Mouse (Mus musculus) urinary bladder, postnatal 14 days (tissue): ENCODE results near the gene Nacc2.

Experiments used
- DNase-seq: peaks from one replicate; pipeline ENCODE4 v3.0.0; 2021; ENCODE audit warnings: low spot score

Nacc2 gene

DNA sequence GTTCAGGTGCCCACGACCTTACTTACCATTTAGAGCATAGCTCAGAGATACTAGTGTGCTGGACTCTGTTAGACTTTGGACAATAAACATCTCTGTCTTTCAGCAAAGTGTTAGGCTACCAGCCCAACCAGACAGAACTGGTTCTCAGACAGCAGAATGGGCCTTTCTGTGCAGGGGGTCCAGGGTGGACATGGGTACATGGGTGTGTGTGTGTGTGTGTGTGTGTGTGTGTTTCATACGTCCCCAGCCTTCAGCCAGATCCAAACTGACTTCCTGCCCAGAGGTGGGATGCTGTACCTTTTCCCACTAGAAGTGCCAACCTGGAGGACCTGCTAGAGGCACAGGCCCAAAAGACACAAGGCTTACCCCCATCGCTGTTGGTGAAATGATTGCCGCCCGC lies 23.8 kb downstream of the Nacc2 start:
- DNase-seq = no peak

DNA sequence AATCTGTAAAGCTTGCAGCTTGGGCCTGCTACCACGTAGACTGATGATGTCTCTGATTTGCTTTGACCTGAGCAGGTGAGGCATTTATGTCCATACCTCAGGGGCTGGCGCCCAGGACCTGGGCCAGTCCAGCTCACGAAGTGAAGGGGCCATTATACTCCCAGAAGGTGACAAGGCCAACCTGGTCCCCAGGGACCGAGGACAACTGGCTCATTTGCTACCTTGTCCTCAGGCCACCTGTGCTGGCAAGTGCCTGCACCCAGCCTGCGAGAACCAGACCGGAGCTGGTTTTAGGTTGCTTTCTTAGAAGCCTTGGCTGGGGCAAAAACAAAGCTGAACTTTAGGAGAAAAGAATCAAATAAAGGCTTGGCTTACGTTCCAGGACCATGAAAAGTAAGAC lies 29.1 kb downstream of the Nacc2 start:
- DNase-seq = no peak

DNA sequence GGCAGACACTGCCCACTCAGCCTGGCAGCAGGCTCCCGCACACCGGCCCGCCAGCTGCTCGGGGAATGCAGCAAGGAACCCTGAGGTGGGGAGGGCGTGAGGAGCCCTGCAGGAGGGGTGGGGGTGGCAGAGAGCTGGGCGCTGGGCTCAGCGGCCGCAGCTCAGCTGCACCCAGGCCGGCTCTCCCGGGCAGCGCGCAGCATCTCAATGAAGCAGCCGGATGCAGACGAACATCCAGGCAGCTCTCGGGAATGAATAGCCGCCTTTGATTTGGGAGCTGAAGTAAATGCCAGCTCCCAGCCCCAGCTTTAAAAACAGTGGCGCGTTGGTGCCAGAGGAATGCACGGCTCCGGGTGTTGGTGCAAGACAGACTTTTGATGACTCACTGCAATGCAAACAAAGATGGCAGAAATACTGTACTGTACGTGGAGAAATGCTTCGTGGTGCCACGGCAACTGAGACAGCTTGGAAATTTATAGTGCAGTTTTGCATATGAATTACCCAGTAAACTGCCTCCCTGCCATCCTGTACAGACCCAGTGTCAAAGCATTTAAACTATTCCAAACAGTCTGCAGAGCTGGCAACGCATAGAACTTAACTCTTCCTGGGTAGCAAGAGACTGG lies 31.1 kb downstream of the Nacc2 start:
- DNase-seq = peak; percentile 59

DNA sequence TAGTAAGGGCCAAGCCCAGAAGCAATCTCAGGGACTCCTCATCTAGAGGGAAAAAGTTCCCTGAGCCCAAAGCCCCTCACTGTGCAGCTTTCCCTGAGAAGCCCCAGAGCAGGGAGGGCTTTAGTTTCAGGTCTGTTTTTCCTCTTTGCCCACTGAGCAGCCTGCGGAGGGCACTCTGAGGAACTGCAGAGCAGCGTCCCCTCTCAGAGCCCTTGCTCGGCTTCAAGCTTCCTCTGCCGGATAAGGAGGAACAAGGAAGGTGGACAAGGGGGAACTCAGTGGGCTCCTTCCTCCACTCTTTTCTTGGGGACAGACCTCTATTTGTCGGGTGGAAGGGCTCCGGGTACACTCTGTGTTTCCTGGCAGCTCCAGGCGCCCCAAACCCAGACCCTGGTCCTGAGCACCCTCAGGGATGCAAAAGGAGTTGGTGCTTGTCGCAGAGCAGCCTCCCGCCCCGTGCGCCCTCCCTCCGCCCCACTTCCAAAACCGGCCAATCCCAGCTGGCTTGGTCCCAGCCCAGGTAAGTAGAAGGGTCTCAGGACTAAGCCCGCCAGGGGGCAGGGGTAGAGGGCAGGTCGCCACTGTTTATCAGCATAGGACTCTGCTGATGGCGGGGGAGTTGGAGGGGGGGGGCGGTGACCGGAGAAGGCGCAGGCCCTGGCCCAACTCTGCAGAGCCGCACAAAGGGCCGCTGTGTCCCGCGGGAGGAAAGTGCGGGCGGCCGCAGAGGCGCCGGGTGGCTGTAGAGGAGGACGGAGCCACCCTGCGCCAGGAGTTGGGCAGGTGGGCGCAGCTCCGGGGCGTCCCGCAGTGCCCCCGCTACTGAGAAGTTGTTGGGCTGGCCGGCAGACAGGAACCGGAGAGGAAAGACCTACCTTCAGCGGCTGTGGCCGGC lies 31.9 kb downstream of the Nacc2 start:
- DNase-seq = no peak

DNA sequence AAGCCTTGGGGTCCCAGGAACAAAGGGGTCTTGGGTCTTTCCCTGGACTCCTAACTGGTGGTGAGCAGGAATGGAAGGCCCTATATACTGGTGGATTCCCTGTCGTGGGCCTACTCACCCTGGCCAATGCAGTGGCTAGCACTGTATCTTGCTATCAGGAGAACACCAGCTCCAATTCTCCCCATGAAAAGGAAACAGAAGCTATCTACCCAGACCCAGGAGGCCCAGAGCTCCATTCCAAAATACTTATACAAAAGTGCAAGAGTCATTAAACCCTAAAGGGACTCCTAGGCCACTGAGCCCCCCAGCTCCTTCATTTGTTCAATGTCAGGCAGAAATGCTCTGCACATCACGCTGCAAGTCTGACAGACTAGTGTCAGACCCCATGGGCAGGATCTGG lies 34.0 kb downstream of the Nacc2 start:
- no peak for DNase-seq

DNA sequence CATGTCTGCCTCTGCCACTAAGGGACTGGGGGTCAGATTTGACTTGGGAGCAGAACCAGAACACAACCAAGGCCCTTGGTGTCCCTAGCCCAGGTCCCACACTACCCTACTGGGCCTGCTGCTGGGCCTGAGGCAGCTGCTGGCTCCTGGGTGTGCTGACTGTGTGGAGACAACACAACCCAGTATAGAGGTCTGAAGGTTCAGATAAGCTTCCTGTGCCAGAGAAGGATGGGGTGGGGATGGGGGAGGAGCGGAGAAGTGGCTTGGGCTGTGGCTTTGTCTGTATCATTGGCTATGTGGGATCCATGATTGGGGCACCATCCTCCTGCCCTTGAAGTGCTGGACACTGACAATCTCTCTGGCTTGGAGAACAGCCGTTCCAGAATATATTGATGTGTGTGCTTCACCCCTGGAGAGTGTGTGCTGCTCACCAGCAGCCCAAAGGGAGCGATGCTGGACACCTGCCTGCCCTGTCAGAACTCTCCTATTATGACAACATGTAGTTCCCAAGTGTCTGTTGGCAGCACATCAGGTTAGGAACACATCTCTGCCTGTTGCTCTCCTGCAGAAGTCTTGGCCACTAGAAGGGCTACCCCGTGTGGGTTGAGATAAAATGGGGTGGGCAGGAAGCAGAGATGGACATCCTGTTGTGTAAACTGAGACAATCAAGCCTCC lies 36.0 kb downstream of the Nacc2 start:
- DNase-seq = no peak

DNA sequence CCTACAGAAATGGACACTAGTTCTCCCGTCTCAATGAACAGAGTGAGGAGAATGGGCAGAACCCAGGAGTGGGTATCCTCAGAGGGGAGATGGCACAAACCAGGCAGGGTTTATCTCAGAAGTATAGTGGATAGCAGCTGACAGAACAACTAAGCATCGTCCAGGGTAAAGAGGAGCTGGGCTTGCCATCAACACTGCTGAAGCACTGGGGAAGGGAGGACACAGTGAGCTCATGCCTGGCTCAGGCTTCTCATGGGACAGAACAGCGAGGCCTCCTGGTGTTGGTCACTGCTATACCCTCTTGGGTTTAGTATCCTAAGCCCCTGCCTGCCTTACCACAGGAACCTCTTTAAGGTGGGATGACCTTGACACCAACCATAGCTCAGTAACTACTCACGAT lies 36.5 kb downstream of the Nacc2 start:
- DNase-seq = no peak

DNA sequence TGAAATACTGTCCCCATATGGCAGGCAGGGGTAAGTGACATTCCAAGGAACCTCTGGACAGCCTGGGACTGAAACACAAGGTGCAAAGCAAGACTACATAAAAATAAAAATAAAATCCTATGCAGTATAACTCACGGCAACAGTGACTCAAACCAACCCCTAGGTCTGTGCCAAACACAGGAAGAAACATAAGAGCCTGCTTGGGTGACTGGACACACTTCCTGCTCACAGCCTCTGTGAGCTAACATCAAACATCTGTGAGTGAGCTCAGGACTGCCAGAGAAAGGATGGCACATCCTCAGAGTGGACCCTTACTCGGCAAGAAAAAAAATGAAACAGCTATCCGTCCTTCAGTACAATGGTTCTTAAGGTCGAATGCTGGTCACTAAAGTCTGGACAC lies 40.1 kb downstream of the Nacc2 start:
- no peak for DNase-seq

DNA sequence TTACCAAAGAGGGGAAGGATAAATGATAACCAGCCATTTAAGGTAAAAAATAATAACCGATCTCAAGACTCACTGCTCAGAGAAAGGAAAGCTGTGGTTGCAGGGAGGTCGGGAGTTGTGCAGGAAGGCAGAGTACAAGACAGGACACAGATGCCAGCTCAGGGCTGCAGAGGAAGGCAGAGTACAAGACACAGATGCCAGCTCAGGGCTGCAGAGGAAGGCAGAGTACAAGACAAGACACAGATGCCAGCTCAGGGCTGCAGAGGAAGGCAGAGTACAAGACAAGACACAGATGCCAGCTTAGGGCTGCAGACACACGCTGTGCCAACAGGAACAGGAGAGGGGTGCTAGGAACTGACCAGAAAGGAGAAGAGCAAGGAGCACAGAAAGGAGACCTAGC lies 42.2 kb downstream of the Nacc2 start:
- no peak for DNase-seq

DNA sequence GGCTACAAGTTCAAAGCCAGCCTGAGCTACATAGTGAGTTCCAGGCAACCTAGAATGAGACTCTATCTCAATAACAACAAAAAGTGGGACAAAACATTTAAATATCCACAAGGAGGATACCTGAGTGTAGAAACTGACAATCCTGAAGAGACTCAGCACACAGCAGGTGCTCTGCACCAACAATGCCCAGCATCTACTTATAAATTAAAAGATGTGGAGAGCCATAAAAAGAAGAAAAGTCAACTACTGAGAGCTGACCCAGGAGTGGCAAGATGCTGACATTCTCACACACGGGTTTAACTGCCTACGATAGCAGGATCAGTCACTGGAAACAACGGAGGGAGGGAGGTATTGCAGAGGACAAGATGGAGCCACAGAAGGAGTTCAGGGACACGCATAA lies 43.6 kb downstream of the Nacc2 start:
- no peak for DNase-seq

DNA sequence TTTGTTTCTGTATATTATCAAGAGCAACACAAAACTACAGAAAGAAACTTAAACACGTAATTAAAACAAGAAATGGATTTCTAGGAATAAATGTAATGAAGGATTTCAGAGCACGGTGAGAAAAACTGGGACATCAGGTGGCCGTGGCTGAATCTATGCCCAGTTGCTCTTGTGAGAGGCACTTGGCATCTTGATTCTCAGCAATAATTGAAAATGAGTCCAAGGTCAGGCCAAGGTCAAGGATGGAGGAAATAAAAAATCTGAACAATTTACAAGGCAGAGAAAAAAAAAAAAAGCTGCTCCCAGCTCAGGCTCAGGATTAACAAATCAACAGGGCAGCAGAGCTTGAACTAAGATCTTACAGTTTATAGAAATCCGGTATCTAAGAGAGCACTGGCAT lies 46.0 kb downstream of the Nacc2 start:
- no peak for DNase-seq

DNA sequence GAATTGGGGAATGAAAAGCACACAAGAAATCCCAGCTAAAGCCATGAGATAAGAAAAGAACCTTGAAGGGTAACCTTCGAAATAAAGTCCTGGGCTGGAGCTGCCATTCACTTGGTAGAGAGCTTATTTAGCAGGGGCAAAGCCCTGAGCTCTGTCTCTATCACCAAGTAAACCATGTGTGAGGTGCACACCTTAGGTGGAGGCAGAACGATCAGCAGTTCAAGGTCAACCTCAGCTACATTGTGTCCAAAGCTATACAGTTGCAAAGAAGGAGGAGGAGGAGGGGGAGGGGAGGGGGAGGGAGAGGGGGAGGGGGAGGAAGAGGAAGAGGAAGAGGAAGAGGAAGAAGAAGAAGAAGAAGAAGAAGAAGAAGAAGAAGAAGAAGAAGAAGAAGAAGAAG lies 46.9 kb downstream of the Nacc2 start:
- no peak for DNase-seq

DNA sequence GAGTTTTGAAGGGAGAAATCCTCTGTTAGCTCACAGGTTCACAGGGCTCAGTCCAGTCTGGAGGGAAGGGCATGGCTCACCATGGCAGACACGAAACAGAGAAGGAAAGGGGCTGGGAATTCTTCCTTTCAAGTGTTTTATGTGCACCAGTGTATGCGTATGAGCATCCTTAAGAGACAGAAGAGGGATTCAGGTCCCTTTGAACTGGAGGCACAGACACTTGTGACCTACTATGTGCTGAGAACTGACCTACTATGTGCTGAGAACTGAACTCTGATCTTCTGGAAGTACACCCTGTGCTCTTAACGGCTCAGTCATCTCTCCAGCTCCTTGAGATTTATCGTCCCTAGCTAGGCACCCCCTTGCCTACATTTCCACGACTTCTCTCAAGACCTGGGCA lies 48.5 kb downstream of the Nacc2 start:
- no peak for DNase-seq

DNA sequence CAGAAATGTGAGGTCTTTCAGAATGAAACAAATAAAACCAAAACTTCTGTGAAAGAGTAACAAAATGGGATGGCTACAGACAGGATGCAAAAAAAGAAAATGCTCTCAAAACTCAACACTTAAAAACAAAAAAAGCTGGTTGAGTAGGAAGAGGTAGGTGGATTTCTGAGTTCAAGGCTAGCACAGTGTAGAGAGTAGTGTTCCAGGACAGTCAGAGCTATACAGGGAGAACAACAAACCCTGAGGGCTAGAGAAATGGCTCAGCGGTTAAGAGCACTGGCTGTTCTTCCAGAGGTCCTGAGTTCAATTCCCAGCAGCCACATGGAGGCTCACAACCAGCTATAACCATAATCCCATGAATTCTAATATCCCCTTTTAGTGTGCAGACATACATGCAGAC lies 54.4 kb downstream of the Nacc2 start:
- no peak for DNase-seq

DNA sequence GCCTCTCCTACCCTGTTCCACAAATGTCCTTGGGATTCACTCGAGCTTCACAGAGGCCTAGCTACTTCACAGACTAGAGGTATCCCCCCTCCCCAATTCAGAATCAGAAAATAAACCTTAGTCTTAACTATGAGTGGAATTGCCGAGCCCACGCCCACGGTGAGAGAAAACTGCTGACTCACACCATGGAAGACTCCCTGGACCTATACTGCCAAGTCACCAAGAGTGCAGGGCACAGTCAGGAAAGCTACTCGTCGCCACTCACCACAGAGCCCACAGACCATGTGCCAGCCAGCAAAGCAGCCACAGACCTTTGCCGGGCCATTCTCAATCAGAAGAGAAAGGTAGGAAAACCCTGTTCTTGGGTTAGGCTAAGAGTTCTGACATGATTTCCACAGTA lies 54.8 kb downstream of the Nacc2 start:
- DNase-seq = no peak

DNA sequence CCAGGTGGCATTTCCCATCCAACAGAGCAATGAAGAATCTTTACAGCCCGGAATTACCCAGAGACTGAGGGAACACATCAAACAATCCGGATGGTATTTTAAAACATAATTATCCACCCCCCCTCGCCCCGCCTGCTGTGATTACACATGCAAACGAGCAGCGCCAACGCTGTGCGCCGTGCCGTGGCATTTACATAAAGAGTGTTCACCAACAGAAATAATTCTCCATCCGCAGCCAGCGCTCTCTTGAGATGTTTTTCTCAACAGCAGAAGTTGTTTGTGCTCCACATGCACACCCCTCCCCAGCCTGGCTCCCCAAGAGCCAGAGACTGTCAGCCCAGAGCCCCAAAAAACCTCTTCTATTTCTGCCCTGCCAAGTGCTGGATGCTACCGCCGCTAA lies 56.5 kb downstream of the Nacc2 start:
- no peak for DNase-seq

DNA sequence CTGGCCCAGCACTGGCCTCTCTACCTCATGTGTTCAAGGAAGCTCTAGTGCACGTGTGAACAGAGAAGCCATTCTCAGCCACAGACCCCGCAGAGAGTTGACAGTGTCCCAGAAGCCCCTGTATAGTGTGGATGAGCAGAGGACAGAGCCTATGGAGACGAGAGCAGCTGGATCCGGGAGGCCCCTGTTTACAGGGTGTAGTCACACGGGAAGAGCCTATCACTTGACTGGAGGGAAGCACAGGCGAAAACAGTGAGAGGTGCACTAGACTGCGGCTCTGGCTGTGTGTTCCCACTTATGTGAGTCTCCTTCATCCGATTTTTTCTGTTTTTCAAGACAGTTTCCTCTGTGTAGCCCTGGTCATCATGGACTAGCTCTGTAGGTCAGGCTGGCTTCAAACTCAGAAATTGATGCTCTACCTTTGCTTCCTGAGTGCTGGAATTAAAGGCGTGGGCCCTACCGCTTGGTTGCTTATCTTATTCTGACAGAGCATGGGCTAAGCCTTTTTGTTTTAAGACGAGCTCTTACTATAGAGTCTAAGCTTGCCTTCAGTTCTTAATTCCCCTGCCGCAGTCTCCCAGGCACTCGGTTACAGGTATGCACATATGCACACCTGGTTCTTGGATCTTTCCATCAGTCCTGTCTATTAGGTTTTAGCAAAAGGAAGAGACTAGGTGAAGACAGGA lies 60.1 kb downstream of the Nacc2 start:
- DNase-seq = no peak

DNA sequence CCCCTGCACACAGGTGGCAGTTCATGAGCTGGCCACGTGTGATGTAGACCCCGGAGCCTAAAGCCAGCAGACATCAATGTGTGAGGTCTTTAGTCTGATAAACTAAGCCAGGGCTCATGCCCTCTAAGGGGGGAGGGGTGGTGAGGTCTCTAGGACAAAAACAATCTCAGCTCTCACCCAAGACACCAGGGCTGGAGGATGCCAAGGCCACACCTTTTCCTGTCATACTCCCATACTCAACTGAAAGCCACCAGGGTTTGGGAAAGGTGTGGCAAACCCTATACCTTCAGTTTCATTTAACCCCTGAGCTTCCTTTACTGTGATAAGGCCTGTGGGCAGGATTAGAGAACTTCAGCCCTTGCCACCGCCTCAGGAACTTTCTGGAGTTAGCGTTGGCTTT lies 60.8 kb downstream of the Nacc2 start:
- no peak for DNase-seq

DNA sequence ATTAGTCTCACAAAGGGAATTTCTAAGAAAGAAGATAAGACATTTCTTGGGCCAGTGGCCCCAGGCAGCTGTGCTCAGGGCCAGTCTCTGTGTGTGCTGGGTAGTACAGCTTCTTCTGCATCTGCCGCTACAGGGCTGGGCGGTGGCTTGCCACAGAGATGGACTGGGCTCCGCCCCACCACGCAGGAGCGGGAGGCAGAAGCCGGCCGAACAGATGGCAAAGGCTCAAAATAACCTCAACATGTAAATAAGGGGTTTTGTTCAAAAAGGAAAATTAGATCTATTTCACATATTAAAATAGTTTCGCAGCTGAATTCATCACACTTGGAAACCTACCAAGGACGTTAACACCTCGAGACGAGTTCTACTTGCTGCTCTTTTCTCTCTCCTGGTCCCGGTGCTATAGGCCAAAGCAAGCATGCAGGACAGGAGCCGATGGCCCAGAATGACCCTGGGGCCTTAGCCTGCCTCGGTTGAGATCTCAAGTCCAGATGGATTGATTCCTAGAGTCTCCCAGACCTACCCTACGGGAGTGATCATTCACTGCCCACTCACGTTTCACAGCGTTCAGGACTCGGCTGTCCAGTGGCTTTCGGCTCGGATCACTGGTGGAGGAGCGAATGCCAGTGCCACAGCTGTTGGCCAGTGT lies 61.9 kb downstream of the Nacc2 start:
- DNase-seq = no peak

DNA sequence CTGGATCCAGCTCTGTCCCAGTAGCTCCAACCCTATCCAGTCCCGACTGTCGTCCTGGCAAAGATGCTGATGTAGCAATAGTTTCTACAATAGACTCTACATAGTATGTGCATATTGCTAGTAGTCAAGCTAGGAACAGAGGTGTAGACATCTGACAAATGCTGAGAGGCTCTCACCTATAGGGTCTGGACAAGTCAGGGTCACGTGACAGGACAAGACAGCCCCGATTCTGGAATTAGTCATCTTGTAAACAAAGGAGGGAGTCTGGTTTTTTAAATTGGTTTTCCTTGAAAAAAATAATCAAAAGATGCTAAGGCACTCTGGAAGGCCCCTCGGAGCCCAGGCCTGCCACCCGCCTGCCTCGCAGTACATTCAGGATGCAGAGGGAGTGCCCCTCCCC lies 66.0 kb downstream of the Nacc2 start:
- DNase-seq = no peak

DNA sequence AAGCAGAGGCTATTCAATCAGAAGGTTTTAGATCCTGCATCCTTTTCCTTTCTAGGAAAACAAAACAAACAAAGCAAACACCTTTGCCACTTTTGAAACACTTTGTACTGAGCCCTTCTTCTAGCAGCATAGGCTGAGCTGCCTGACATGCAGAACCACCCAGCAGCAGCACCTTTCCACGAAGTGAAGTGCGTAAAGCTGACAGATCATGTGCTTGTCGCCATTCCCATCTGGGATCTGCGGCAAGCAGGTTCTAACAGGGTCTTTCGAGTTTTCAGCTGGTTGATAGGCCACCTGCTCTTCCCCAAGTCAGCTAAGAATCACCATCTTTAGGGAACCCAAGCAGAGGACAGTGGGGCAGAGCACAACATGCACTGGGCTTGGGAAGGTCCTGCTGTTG lies 66.8 kb downstream of the Nacc2 start:
- no peak for DNase-seq

DNA sequence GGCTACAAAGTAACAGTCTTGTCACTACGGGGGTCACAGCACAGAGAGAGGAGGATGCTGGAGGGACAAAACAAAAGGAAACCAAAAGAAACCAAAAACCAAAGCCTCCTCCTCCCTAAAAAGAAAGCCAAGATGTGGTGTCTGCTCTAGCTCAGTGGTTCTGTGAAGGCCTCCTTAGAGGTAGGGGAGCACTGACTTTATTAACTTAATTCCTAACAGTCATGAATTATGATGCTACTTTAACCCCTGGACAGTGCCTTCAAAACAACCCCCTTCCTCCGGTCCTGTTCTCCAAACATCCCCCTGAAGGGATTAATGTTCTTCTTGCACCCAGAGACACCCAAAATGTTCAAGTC lies 67.3 kb downstream of the Nacc2 start:
- DNase-seq = no peak
